Mouse (Mus musculus) adrenal gland, adult (tissue): ENCODE results near the gene Abcb8.
"Not testable (repeated sequence)": the region's sequence is repeated elsewhere in the genome, so short reads cannot be mapped to it uniquely, and the experiment has no call there.

Source experiments
- DNase-seq, 2 experiments: peaks; one replicate each; pipeline ENCODE4 v3.0.0; 2022 to 2023; ENCODE audit warnings: low spot score in 1 of 2; ENCODE audit not compliant: inconsistent age in 2 of 2

Gene Abcb8

GRCm38 (mm10) chr5:24392724-24393123 lies 739 bp upstream of the Abcb8 start:
- peak; percentile 40 to 68 for DNase-seq

- peak; percentile 95 to 99 for DNase-seq
Measured at GRCm38 (mm10) chr5:24394165-24394894, 867 bp downstream of the Abcb8 start.

- not testable (repeated sequence) for DNase-seq
Measured at GRCm38 (mm10) chr5:24396254-24396653, 2.8 kb downstream of the Abcb8 start.

GRCm38 (mm10) chr5:24399686-24400085 lies 6.2 kb downstream of the Abcb8 start:
- DNase-seq: no peak

- DNase-seq: no peak
Measured at GRCm38 (mm10) chr5:24400362-24400761, 6.9 kb downstream of the Abcb8 start.

GRCm38 (mm10) chr5:24400911-24401605 lies 7.6 kb downstream of the Abcb8 start:
- peak in 1 of 2 experiments; percentile 72 for DNase-seq

DNA sequence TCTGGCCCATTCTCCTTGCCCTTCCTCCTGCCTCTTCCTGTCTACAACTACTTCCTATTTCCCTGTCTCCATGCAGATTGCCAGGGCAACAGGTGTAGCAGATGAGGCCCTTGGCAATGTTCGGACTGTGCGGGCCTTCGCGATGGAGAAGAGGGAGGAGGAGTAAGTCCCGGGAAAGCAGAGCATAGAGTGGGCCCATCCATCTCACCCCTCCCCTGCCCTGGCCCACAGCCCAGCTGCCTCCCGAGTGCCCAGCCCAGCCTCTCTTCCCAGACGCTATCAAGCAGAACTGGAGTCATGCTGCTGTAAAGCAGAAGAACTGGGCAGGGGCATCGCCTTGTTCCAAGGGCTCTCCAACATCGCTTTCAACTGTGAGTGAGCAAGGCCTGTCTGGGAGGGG lies 8.5 kb downstream of the Abcb8 start:
- DNase-seq: no peak

GRCm38 (mm10) chr5:24404594-24405360 lies 11.3 kb downstream of the Abcb8 start:
- DNase-seq: peak in 1 of 2 experiments; percentile 72

GRCm38 (mm10) chr5:24405389-24405876 lies 12.0 kb downstream of the Abcb8 start:
- no peak for DNase-seq

DNA sequence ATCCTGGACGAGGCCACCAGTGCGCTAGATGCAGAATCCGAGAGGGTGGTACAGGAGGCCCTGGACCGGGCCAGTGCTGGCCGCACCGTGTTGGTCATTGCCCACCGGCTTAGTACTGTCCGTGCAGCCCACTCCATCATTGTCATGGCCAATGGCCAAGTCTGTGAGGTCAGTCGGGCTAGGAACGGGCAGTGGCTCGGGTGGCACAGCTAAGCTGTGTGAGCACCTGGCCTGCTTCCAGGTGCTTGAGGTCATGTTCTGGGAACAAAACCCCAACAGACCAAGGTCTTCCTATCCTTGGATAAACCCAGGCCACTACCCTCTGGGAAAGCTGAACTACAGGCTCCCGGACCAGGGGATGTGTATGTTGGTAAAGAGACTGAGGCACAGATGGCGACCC lies 15.2 kb downstream of the Abcb8 start:
- peak; percentile 86 to 89 for DNase-seq

DNA sequence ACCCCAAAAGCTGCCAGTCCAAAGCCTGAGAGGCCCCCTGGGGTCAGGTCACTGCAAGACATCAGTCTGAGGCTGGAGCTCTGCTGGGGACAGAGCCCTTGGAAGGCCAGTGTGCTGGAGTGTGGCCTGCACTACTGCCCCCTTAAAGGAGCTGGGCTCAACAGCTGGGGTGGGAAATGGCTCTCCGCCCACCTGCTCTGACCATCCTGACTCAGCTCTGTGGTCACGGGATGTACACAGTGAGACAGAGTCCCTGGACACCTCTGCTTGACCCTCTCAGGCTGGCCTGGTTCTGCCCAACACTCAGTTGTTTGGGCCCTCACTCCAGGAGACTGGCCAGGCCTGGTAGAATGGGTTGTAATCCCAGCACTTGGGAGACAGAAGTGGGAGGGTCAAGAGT lies 16.0 kb downstream of the Abcb8 start:
- DNase-seq: no peak

DNA sequence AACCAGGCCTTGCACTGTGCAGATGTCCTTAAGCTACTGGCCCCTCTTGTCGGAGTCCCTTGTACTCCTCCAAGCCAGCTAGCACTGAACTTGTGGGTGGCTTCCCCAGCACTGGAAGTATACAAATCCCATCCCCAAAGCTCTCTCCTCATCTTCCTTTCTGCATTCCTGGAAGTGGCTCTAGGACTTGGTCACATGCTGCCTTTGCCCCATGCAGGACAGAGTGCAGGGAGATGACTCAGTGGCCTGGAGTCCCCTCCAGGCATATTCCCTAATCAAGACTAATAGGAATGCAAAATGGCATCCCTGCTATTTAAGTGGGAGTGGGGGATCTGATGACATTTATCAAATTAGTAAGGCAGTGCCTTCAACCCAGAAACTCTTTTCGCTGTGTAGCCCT lies 18.6 kb downstream of the Abcb8 start:
- DNase-seq: no peak

- DNase-seq: no peak
Measured at GRCm38 (mm10) chr5:24413042-24413693, 19.7 kb downstream of the Abcb8 start, which contains the start of gene Asic3. Asic3 (plus strand) TSS chr5:24413392.

GRCm38 (mm10) chr5:24413938-24414337 lies 20.5 kb downstream of the Abcb8 start:
- no peak for DNase-seq

- peak; percentile 68 to 93 for DNase-seq
Measured at GRCm38 (mm10) chr5:24416222-24416736, 22.8 kb downstream of the Abcb8 start.

DNA sequence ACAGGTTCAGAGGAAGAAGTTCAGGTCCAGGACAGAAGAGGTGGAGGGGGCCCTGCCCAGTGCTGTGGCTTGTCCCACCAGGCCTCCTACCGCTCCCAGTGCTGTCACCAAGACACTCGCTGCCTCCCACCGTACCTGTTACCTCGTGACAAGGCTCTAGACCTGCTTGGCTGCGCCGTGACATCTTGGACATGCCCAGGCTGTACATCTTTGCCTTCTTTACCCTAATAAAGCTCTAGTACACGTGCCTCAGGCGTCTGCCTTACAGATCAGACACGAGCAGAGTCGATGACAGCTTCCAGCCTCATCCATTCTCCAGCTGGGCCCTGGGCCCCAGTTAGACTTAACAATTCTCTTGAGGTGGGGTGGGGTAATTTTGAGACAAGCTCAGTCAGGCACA lies 24.1 kb downstream of the Abcb8 start:
- DNase-seq: no peak

DNA sequence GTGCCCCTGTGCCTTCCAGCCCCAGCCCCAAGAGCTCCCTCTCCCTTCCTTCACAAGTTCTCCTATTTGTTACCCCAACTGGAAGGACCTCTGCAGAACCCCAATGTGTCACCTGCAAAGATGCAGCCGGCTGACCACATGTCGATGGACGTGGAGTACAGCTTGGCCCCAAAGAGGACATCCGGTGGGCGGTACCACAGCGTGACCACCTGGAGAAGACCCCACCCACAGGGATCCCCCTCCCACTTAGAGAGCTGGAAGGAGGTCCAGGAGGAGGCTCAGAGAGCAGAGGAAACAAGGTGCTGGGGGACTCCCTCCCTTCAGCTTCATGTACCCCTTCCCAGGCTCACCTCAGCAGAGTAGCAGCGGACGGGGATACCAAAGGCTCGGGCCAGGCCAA lies 26.9 kb downstream of the Abcb8 start:
- DNase-seq: no peak

DNA sequence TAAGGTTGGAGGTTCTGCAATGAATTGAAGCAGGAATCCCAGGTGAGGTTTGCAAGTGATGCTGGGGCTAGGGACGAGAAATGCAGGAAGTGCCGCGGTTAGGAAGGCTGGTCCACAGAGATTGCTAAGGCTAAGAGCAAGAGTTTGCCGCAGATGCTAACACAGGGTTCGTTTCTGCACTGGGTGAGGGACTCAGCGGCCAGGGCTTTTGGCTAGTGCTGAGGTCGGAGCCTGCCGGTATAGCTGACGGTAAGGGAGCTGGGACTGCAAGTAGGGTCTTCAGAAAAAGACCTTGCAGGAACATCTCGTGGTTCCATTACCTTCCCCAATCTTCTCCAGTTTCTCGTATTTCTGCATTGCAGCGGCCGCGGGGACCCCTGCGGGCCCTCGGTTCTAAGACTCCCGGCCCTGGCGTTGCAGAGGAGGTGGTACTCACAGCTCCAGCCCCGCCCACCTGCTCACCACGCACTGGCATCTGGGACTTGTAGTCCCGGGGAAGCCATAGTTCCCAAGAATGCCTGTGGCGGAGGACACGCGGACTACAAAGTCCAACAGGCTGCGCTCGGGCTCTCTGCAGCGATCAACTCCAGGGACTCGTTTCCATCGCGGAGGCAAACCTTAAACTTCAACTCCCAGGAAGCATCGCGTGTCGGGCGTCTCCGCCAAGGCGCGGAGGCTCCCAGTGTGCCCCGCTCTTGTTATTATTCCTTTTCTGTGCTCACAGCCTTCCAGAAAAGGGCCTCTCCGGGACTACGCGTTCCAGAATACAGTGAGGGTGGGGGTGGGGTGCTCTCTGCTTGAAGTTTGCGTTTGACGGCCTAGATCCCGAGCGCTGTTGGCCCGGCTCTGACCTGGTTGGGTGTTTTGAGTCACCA lies 29.9 kb downstream of the Abcb8 start, which contains the start of the genes Cdk5 and Slc4a2:
Gene Cdk5 (minus strand): TSS at position 402 of the 875 bp plus-strand sequence.
Gene Slc4a2 (plus strand): TSS at position 709 of the 875 bp plus-strand sequence.
- peak; percentile 99 for DNase-seq

DNA sequence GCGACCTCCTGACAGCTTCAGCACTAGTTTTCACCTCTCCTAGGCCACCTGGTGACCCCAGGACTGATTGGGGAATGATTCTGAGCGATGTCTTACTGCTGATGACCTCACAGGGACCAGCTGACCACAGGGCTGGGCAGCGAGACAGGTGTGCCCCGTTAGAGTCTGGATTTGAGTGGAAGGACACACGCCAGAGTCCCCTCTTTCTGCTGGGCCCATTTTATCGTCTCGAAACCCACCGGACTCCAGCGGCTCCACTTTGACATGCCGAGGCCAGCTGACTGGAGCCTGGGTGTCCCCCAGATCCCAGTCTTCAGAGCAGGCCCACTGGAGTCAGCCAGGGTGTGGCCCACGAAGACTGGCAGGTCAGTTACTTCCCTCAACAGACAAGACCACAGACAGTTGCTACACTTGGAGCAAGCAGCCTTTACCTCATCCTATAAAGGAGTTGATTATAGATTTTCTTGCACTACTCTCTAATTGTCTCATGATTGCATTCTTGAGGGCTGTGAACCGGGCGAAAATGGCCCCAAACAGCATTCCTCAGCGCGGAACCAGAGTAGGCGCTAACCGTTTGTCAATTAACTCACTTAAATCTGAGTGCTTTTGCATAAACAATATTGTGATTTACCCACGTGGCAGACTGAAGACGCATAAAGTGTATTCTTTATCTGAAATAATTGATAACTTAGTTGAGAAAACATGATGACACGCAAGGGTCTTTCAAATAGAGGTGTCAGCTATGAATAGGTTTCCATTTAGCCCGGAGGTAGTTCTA lies 30.7 kb downstream of the Abcb8 start:
- no peak for DNase-seq
